Mouse (Mus musculus) liver (tissue): ENCODE measurements around the gene Atp9a.

Experiments
- DNase-seq: peaks from one replicate; pipeline ENCODE4 v3.0.0-alpha.2; 2020; ENCODE audit warnings: mixed read lengths

Gene Atp9a

GRCm38 (mm10) chr2:168738854-168739253 is 3.4 kb downstream of the Atp9a start:
- no peak for DNase-seq

GRCm38 (mm10) chr2:168737878-168738277 is 4.3 kb downstream of the Atp9a start:
- no peak for DNase-seq

GRCm38 (mm10) chr2:168734023-168734422 is 8.2 kb downstream of the Atp9a start:
- DNase-seq: no peak

- no peak for DNase-seq
Observed at GRCm38 (mm10) chr2:168731258-168731657, 11.0 kb downstream of the Atp9a start.

GRCm38 (mm10) chr2:168729736-168730135 is 12.5 kb downstream of the Atp9a start:
- DNase-seq: no peak

- DNase-seq: no peak
Observed at GRCm38 (mm10) chr2:168728045-168728444, 14.2 kb downstream of the Atp9a start.

- peak; percentile 62 for DNase-seq
Observed at GRCm38 (mm10) chr2:168726007-168726406, 16.2 kb downstream of the Atp9a start.

GRCm38 (mm10) chr2:168721313-168721712 is 20.9 kb downstream of the Atp9a start:
- DNase-seq: peak; percentile 20

- DNase-seq: no peak
Observed at GRCm38 (mm10) chr2:168719742-168720141, 22.5 kb downstream of the Atp9a start.

GRCm38 (mm10) chr2:168718735-168719134 is 23.5 kb downstream of the Atp9a start:
- no peak for DNase-seq

GRCm38 (mm10) chr2:168718267-168718666 is 23.9 kb downstream of the Atp9a start:
- DNase-seq: no peak

- DNase-seq: no peak
Observed at GRCm38 (mm10) chr2:168712199-168713176, 29.7 kb downstream of the Atp9a start.

- no peak for DNase-seq
Observed at GRCm38 (mm10) chr2:168710979-168711378, 31.2 kb downstream of the Atp9a start.

GRCm38 (mm10) chr2:168707766-168708165 is 34.4 kb downstream of the Atp9a start:
- DNase-seq: no peak

- no peak for DNase-seq
Observed at GRCm38 (mm10) chr2:168702266-168702665, 39.9 kb downstream of the Atp9a start.

- no peak for DNase-seq
Observed at GRCm38 (mm10) chr2:168695027-168695403, 47.2 kb downstream of the Atp9a start.

GRCm38 (mm10) chr2:168694379-168695026 is 47.7 kb downstream of the Atp9a start:
- DNase-seq: no peak

- peak; percentile 62 for DNase-seq
Observed at GRCm38 (mm10) chr2:168691774-168692173, 50.4 kb downstream of the Atp9a start.

- no peak for DNase-seq
Observed at GRCm38 (mm10) chr2:168687326-168687725, 54.9 kb downstream of the Atp9a start.

GRCm38 (mm10) chr2:168685909-168686308 is 56.3 kb downstream of the Atp9a start:
- no peak for DNase-seq

- no peak for DNase-seq
Observed at GRCm38 (mm10) chr2:168684695-168685094, 57.5 kb downstream of the Atp9a start.

GRCm38 (mm10) chr2:168683520-168684150 is 58.6 kb downstream of the Atp9a start:
- DNase-seq: no peak

- DNase-seq: no peak
Observed at GRCm38 (mm10) chr2:168682721-168683120, 59.5 kb downstream of the Atp9a start.
